Mouse (Mus musculus) ES-Bruce4 (cell line): Measurements from ENCODE around the gene Rarres2. TPM values are rescaled to one million over a fixed set of nuclear protein-coding genes. Genes with fewer than 3 reads are reported as not detected.

Experiments
- H3K27ac ChIP-seq: 2 replicates; pipeline ENCODE4 v1.5.1; 2012; ENCODE audit warnings: low read length, inconsistent platforms; ENCODE audit not compliant: insufficient read depth
- H3K27me3 ChIP-seq: 2 replicates; pipeline ENCODE4 v1.6.1; 2012; ENCODE audit warnings: mild to moderate bottlenecking, low read length, inconsistent platforms; ENCODE audit not compliant: control insufficient read depth, poor library complexity, insufficient read depth, severe bottlenecking
- H3K36me3 ChIP-seq: 2 replicates; pipeline ENCODE4 v1.6.1; 2012; ENCODE audit warnings: inconsistent platforms, mild to moderate bottlenecking, low read length, moderate library complexity; ENCODE audit not compliant: control insufficient read depth, poor library complexity, insufficient read depth, severe bottlenecking
- H3K4me1 ChIP-seq: one replicate; pipeline ENCODE4 v1.8.1; 2011; ENCODE audit warnings: low read length; ENCODE audit not compliant: control insufficient read depth, insufficient read depth
- H3K4me3 ChIP-seq: 2 replicates; pipeline ENCODE4 v1.5.1; 2011; ENCODE audit warnings: low read depth, mild to moderate bottlenecking, low read length
- H3K9ac ChIP-seq: 2 replicates; pipeline ENCODE4 v1.6.1; 2012; ENCODE audit warnings: low read depth, mild to moderate bottlenecking, inconsistent platforms; ENCODE audit not compliant: poor library complexity, severe bottlenecking
- H3K9me3 ChIP-seq: replicated peaks from 2 replicates; pipeline ENCODE4 v1.6.1; 2012; ENCODE audit warnings: mild to moderate bottlenecking, low read length, inconsistent platforms; ENCODE audit not compliant: control insufficient read depth, poor library complexity, insufficient read depth, severe bottlenecking
- CTCF ChIP-seq: IDR thresholded peaks from one replicate; pipeline ENCODE4 v1.8.1; 2011; ENCODE audit warnings: low read depth, low read length
- EP300 ChIP-seq: IDR thresholded peaks from 2 replicates; pipeline ENCODE4 v1.6.1; 2011; ENCODE audit warnings: low read depth, low read length; ENCODE audit not compliant: insufficient read depth
- POLR2A ChIP-seq: IDR thresholded peaks from one replicate; pipeline ENCODE4 v1.8.1; 2011; ENCODE audit warnings: low read length; ENCODE audit not compliant: insufficient read depth
- polyA plus RNA-seq: library from polyadenylated mRNA; stranded (reverse); fragments of >200 nt; gene quantifications from 2 replicates; pipeline ENCODE4 v1.2.4, GENCODE M21; 2011; ENCODE audit warnings: low read depth; ENCODE audit not compliant: missing spikeins, insufficient read depth, insufficient read length

Gene Rarres2
- polyA plus RNA-seq, 1 experiment: 0.90 TPM

GRCm38 (mm10) chr6:48589194-48589750 lies 16.7 kb upstream of the Rarres2 start, which contains the start of gene Gm45021:
Gene Gm45021, plus strand, starts transcription at chr6:48589610.
- Histone ChIP-seq H3K36me3 (no peaks in the 10 kb centered on the region), H3K27me3 (no peaks in the 10 kb centered on the region), H3K4me3 (no peak within 1 kb of the TSS), H3K4me1 (no peaks in the 10 kb centered on the region), H3K9me3 (peaks cover 2% of the 10 kb centered on the region; the same call in 1 of the 2 replicates), H3K9ac (no peak within 1 kb of the TSS), H3K27ac (no peak within 1 kb of the TSS)
- TF ChIP-seq EP300 (no peak), CTCF (no peak), POLR2A (no peak)

GRCm38 (mm10) chr6:48582037-48582436 lies 9.4 kb upstream of the Rarres2 start:
- no peak overlapping the region for H3K4me3 ChIP-seq
- no peaks in the 10 kb centered on the region for H3K27me3 ChIP-seq
- no peak overlapping the region for H3K9ac ChIP-seq
- no peaks in the 10 kb centered on the region for H3K36me3 ChIP-seq
- TF ChIP-seq POLR2A: no peak
- no peak for TF ChIP-seq CTCF
- no peak for TF ChIP-seq EP300
- no peaks in the 10 kb centered on the region for H3K4me1 ChIP-seq
- H3K27ac ChIP-seq: no peak overlapping the region
- H3K9me3 ChIP-seq: peaks cover 2% of the 10 kb centered on the region; the same call in 1 of the 2 replicates

- no peaks in the 10 kb centered on the region for H3K4me1 ChIP-seq
- H3K4me3 ChIP-seq: no peak overlapping the region
- no peaks in the 10 kb centered on the region for H3K27me3 ChIP-seq
- TF ChIP-seq CTCF: no peak
- H3K36me3 ChIP-seq: no peaks in the 10 kb centered on the region
- no peak overlapping the region for H3K9ac ChIP-seq
- H3K9me3 ChIP-seq: peaks cover 2% of the 10 kb centered on the region; the same call in 1 of the 2 replicates
- no peak overlapping the region for H3K27ac ChIP-seq
These were observed 8.7 kb upstream of the Rarres2 start for GRCm38 (mm10) chr6:48581257-48581656.

GRCm38 (mm10) chr6:48579215-48579648 lies 6.6 kb upstream of the Rarres2 start:
- H3K4me3 ChIP-seq: no peak overlapping the region
- no peaks in the 10 kb centered on the region for H3K4me1 ChIP-seq
- no peak overlapping the region for H3K9ac ChIP-seq
- TF ChIP-seq POLR2A: no peak
- no peaks in the 10 kb centered on the region for H3K27me3 ChIP-seq
- no peaks in the 10 kb centered on the region for H3K9me3 ChIP-seq
- H3K36me3 ChIP-seq: no peaks in the 10 kb centered on the region
- no peak overlapping the region for H3K27ac ChIP-seq

GRCm38 (mm10) chr6:48578736-48579135 lies 6.1 kb upstream of the Rarres2 start:
- no peaks in the 10 kb centered on the region for H3K27me3 ChIP-seq
- no peak for TF ChIP-seq CTCF
- TF ChIP-seq POLR2A: no peak
- no peak for TF ChIP-seq EP300
- no peaks in the 10 kb centered on the region for H3K4me1 ChIP-seq
- H3K36me3 ChIP-seq: no peaks in the 10 kb centered on the region
- no peak overlapping the region for H3K27ac ChIP-seq
- no peaks in the 10 kb centered on the region for H3K9me3 ChIP-seq
- no peak overlapping the region for H3K9ac ChIP-seq
- H3K4me3 ChIP-seq: no peak overlapping the region

- no peak overlapping the region for H3K27ac ChIP-seq
- no peaks in the 10 kb centered on the region for H3K27me3 ChIP-seq
- H3K4me1 ChIP-seq: no peaks in the 10 kb centered on the region
- no peak overlapping the region for H3K4me3 ChIP-seq
- H3K9ac ChIP-seq: no peak overlapping the region
- H3K9me3 ChIP-seq: no peaks in the 10 kb centered on the region
- no peak for TF ChIP-seq CTCF
- no peak for TF ChIP-seq POLR2A
- no peak for TF ChIP-seq EP300
- no peaks in the 10 kb centered on the region for H3K36me3 ChIP-seq
These were observed 1.4 kb upstream of the Rarres2 start for GRCm38 (mm10) chr6:48573981-48574380.
